In genomic region chr9:57640384-57640783, GRCm38 (mm10) we compare ENCODE assay signal across 8 mouse cellular contexts. TPM values are rescaled to one million over a fixed set of nuclear protein-coding genes. Genes with fewer than 3 reads are reported as not detected.
DNase-seq lines count a peak whose midpoint lies in the region; ATAC-seq and TF ChIP-seq lines count a peak whose summit lies in the region.

No protein-coding gene starts in this region.

- H3K4me3 ChIP-seq in C2C12 (ENCODE audit: insufficient read depth, poor library complexity, severe bottlenecking): no peak overlapping the region
- peak overlapping the region; percentile 7; the same call in 1 of the 2 replicates for H3K4me3 ChIP-seq in forebrain, embryonic 12.5 days (replicated peaks)
- H3K4me3 ChIP-seq in limb, embryonic 13.5 days: peak overlapping the region; percentile 20
- H3K4me3 ChIP-seq in midbrain, embryonic 14.5 days (replicated peaks; ENCODE audit: low read depth, low read length): no peak overlapping the region
- peak overlapping the region; percentile 39 for H3K4me3 ChIP-seq in thymus, adult 2 months (ENCODE audit: control insufficient read depth, insufficient read depth, low read length)

- H3K79me3 ChIP-seq in C2C12 (ENCODE audit: low read depth): peaks cover 91% of the 10 kb centered on the region

- peak overlapping the region; percentile 38; the same call in 1 of the 2 replicates for H3K9ac ChIP-seq in forebrain, embryonic 12.5 days
- H3K9ac ChIP-seq in limb, embryonic 13.5 days: peak overlapping the region; percentile 65
- peak overlapping the region; percentile 36 for H3K9ac ChIP-seq in midbrain, embryonic 14.5 days (replicated peaks; ENCODE audit: low read length)

- ATAC-seq in forebrain, embryonic 12.5 days (ENCODE audit: low FRiP score): no peak
- peak; percentile 83 to 85 for ATAC-seq in hematopoietic stem cell, adult 5-6 weeks (replicated peaks in 1 of 2; ENCODE audit: insufficient read depth in 1 of 2, low FRiP score in 2 of 2, low TSS enrichment in 1 of 2, low read depth in 1 of 2, poor library complexity in 2 of 2, severe bottlenecking in 2 of 2)
- ATAC-seq in limb, embryonic 13.5 days (ENCODE audit: low FRiP score, low read depth): 0 out of 2 replicates have a peak, but pooled peaks have one; percentile 14
- no peak for ATAC-seq in midbrain, embryonic 14.5 days (ENCODE audit: low FRiP score, low TSS enrichment)

- H3K27ac ChIP-seq in forebrain, embryonic 12.5 days: peak overlapping the region; percentile 50
- peak overlapping the region; percentile 84 for H3K27ac ChIP-seq in limb, embryonic 13.5 days
- peak overlapping the region; percentile 49; the same call in 1 of the 2 replicates for H3K27ac ChIP-seq in midbrain, embryonic 14.5 days (replicated peaks; ENCODE audit: low read depth, low read length)
- H3K27ac ChIP-seq in thymus, adult 2 months (ENCODE audit: control insufficient read depth, insufficient read depth, low read length): peak overlapping the region; percentile 90

- H3K27me3 ChIP-seq in C2C12 (ENCODE audit: control insufficient read depth, insufficient read depth, insufficient read length): no peaks in the 10 kb centered on the region
- H3K27me3 ChIP-seq in forebrain, embryonic 12.5 days: no peaks in the 10 kb centered on the region
- H3K27me3 ChIP-seq in limb, embryonic 13.5 days: no peaks in the 10 kb centered on the region
- H3K27me3 ChIP-seq in midbrain, embryonic 14.5 days (ENCODE audit: control insufficient read depth, insufficient read depth, low read length): no peaks in the 10 kb centered on the region
- no peaks in the 10 kb centered on the region for H3K27me3 ChIP-seq in thymus, adult 2 months (ENCODE audit: control insufficient read depth, insufficient read depth, low read length)

- DNase-seq in Muller cell, postnatal 12 days (ENCODE audit: inconsistent ontology term): peak; percentile 69
- no peak for DNase-seq in midbrain, embryonic 14.5 days
- DNase-seq in thymus, adult 2 months: peak; percentile 94
- DNase-seq in layer of hippocampus, adult 9-10 months (ENCODE audit: low spot score): no peak

- peaks cover 74% of the 10 kb centered on the region for H3K4me1 ChIP-seq in forebrain, embryonic 12.5 days
- H3K4me1 ChIP-seq in limb, embryonic 13.5 days: peaks cover 83% of the 10 kb centered on the region
- H3K4me1 ChIP-seq in midbrain, embryonic 14.5 days (ENCODE audit: control insufficient read depth, insufficient read depth, low read length): peaks cover 69% of the 10 kb centered on the region
- peaks cover 68% of the 10 kb centered on the region for H3K4me1 ChIP-seq in thymus, adult 2 months (replicated peaks; ENCODE audit: control insufficient read depth, insufficient read depth, low read length)

- peaks cover 100% of the 10 kb centered on the region for H3K79me2 ChIP-seq in C2C12 (ENCODE audit: control insufficient read depth, insufficient read depth)

- TF ChIP-seq CTCF in C2C12 (IDR thresholded peaks at IDR 0.05; ENCODE audit: control insufficient read depth, insufficient read depth, insufficient read length): no peak
- TF ChIP-seq CTCF in thymus, adult 2 months (IDR thresholded peaks at IDR 0.05; ENCODE audit: borderline replicate concordance, control insufficient read depth, extremely low read depth, insufficient read depth, low read length, poor library complexity): peak; percentile 47; the same call in 1 of the 2 replicates

- peak; percentile 69 for TF ChIP-seq POLR2A in thymus, adult 2 months (IDR thresholded peaks at IDR 0.05; ENCODE audit: control insufficient read depth, extremely low read depth, insufficient read depth, low read length, poor library complexity)

- WGBS in forebrain, embryonic 12.5 days: 32% methylated on average over 15 of the region's 15 CpGs
- WGBS in limb, embryonic 13.5 days: 13% methylated on average over 15 of the region's 15 CpGs
- 31% methylated on average over 15 of the region's 15 CpGs for WGBS in midbrain, embryonic 14.5 days
- WGBS in thymus, adult 2 months: under 1% methylated on average over 15 of the region's 15 CpGs

- H3K4me2 ChIP-seq in forebrain, embryonic 12.5 days: peak overlapping the region; percentile 25
- peak overlapping the region; percentile 56 for H3K4me2 ChIP-seq in limb, embryonic 13.5 days (replicated peaks)
- H3K4me2 ChIP-seq in midbrain, embryonic 14.5 days (ENCODE audit: low read length): peak overlapping the region; percentile 36

- H3ac ChIP-seq in C2C12 (ENCODE audit: control insufficient read depth, insufficient read length, low read depth): peak overlapping the region; percentile 48

- H3K9me3 ChIP-seq in forebrain, embryonic 12.5 days: no peaks in the 10 kb centered on the region
- H3K9me3 ChIP-seq in limb, embryonic 13.5 days: no peaks in the 10 kb centered on the region
- H3K9me3 ChIP-seq in midbrain, embryonic 14.5 days (ENCODE audit: control insufficient read depth, low read length): no peaks in the 10 kb centered on the region

- H3K36me3 ChIP-seq in C2C12 (ENCODE audit: control insufficient read depth, insufficient read depth): peaks cover 7% of the 10 kb centered on the region
- peaks cover 4% of the 10 kb centered on the region; the same call in 1 of the 2 replicates for H3K36me3 ChIP-seq in forebrain, embryonic 12.5 days (replicated peaks)
- peaks cover 15% of the 10 kb centered on the region for H3K36me3 ChIP-seq in limb, embryonic 13.5 days
- H3K36me3 ChIP-seq in midbrain, embryonic 14.5 days (ENCODE audit: control insufficient read depth, insufficient read depth, low read length): peaks cover 11% of the 10 kb centered on the region; the same call in 1 of the 2 replicates
- no peaks in the 10 kb centered on the region; the same call in 1 of the 2 replicates for H3K36me3 ChIP-seq in thymus, adult 2 months (ENCODE audit: control insufficient read depth, insufficient read depth, low read length)

TF ChIP-seq in C2C12, 6 proteins besides CTCF, POLR2A, EP300 and RAD21:
- TF ChIP-seq MYOD1 (IDR thresholded peaks at IDR 0.05; ENCODE audit: control insufficient read depth, insufficient read length, low read depth) (no peak), MYOG (IDR thresholded peaks at IDR 0.05; ENCODE audit: control insufficient read depth, extremely low read depth, insufficient read length) (no peak), USF1 (IDR thresholded peaks at IDR 0.05; ENCODE audit: low read depth) (no peak), FOSL1 (IDR thresholded peaks at IDR 0.05; ENCODE audit: insufficient read depth, low read length, poor library complexity, severe bottlenecking) (no peak), CEBPB (IDR thresholded peaks at IDR 0.05; ENCODE audit: low read depth) (no peak), MAX (IDR thresholded peaks at IDR 0.05) (no peak)

RNA-seq across cellular contexts. Expression of gene Csk, which starts 13.0 kb away (rescaled TPM):
- 66.2 TPM for polyA plus RNA-seq in C2C12 (2012; fragmentation: generic; extraction: Trizol)
- polyA plus RNA-seq in forebrain, embryonic 12.5 days (2016; fragmentation: Nextera tagmentation; extraction: Ambion mirVana): 28.6 and 29.8 TPM in 2 replicates
- 166 and 212 TPM in 2 replicates for total RNA-seq in hematopoietic stem cell, adult 5-6 weeks (2017)
- polyA plus RNA-seq in limb, embryonic 13.5 days (2015; fragmentation: Nextera tagmentation; extraction: Ambion mirVana): 32.6 and 32.7 TPM in 2 replicates
- polyA plus RNA-seq in midbrain, embryonic 14.5 days (2014; fragmentation: Nextera tagmentation; extraction: Ambion mirVana): 40.0 and 41.9 TPM in 2 replicates
- 245 and 301 TPM in 2 replicates for polyA plus RNA-seq in thymus, adult 2 months (2012; rRNA removed)

RNA-seq across cellular contexts. Expression of gene Lman1l, which starts 19.8 kb away (rescaled TPM):
- polyA plus RNA-seq in C2C12 (2012; fragmentation: generic; extraction: Trizol): 0.68 TPM
- polyA plus RNA-seq in forebrain, embryonic 12.5 days (2016; fragmentation: Nextera tagmentation; extraction: Ambion mirVana): not detected in 2 replicates
- total RNA-seq in hematopoietic stem cell, adult 5-6 weeks (2017): not detected in 2 replicates
- not detected in 2 replicates for polyA plus RNA-seq in limb, embryonic 13.5 days (2015; fragmentation: Nextera tagmentation; extraction: Ambion mirVana)
- polyA plus RNA-seq in midbrain, embryonic 14.5 days (2014; fragmentation: Nextera tagmentation; extraction: Ambion mirVana): not detected in 2 replicates
- 0.20 and 0.26 TPM in 2 replicates for polyA plus RNA-seq in thymus, adult 2 months (2012; rRNA removed)

RNA-seq across cellular contexts. Expression of gene Cplx3, which starts 34.3 kb away (rescaled TPM):
- polyA plus RNA-seq in C2C12 (2012; fragmentation: generic; extraction: Trizol): 0.06 TPM
- 0.65 TPM in 1 of 2 replicates, not detected in the other for polyA plus RNA-seq in forebrain, embryonic 12.5 days (2016; fragmentation: Nextera tagmentation; extraction: Ambion mirVana)
- 0.15 TPM in 1 of 2 replicates, not detected in the other for total RNA-seq in hematopoietic stem cell, adult 5-6 weeks (2017)
- polyA plus RNA-seq in limb, embryonic 13.5 days (2015; fragmentation: Nextera tagmentation; extraction: Ambion mirVana): not detected in 2 replicates
- 0.74 and 0.96 TPM in 2 replicates for polyA plus RNA-seq in midbrain, embryonic 14.5 days (2014; fragmentation: Nextera tagmentation; extraction: Ambion mirVana)
- polyA plus RNA-seq in thymus, adult 2 months (2012; rRNA removed): 0.04 and 0.34 TPM in 2 replicates

RNA-seq across cellular contexts. Expression of gene Cyp1a2, which starts 43.1 kb away (rescaled TPM):
- not detected for polyA plus RNA-seq in C2C12 (2012; fragmentation: generic; extraction: Trizol)
- polyA plus RNA-seq in forebrain, embryonic 12.5 days (2016; fragmentation: Nextera tagmentation; extraction: Ambion mirVana): not detected in 2 replicates
- total RNA-seq in hematopoietic stem cell, adult 5-6 weeks (2017): not detected in 2 replicates
- not detected in 2 replicates for polyA plus RNA-seq in limb, embryonic 13.5 days (2015; fragmentation: Nextera tagmentation; extraction: Ambion mirVana)
- polyA plus RNA-seq in midbrain, embryonic 14.5 days (2014; fragmentation: Nextera tagmentation; extraction: Ambion mirVana): not detected in 2 replicates
- polyA plus RNA-seq in thymus, adult 2 months (2012; rRNA removed): 1.1 and 2.5 TPM in 2 replicates

RNA-seq across cellular contexts. Expression of gene Cyp1a1, which starts 47.3 kb away (rescaled TPM):
- polyA plus RNA-seq in C2C12 (2012; fragmentation: generic; extraction: Trizol): 0.14 TPM
- polyA plus RNA-seq in forebrain, embryonic 12.5 days (2016; fragmentation: Nextera tagmentation; extraction: Ambion mirVana): not detected in 2 replicates
- not detected in 2 replicates for total RNA-seq in hematopoietic stem cell, adult 5-6 weeks (2017)
- polyA plus RNA-seq in limb, embryonic 13.5 days (2015; fragmentation: Nextera tagmentation; extraction: Ambion mirVana): not detected in 2 replicates
- polyA plus RNA-seq in midbrain, embryonic 14.5 days (2014; fragmentation: Nextera tagmentation; extraction: Ambion mirVana): 0.08 TPM in 1 of 2 replicates, not detected in the other
- polyA plus RNA-seq in thymus, adult 2 months (2012; rRNA removed): 0.15 and 0.24 TPM in 2 replicates

Comparison
In these comparisons a context has a peak if more than half of its experiments do, and no peak if none do; other contexts are left out.
1. H3K4me3 ChIP-seq: peak in forebrain, embryonic 12.5 days (single experiment), limb, embryonic 13.5 days (single experiment) and thymus, adult 2 months (single experiment); none in C2C12 (single experiment) and midbrain, embryonic 14.5 days (single experiment).
2. DNase-seq: peak in Muller cell, postnatal 12 days (single experiment) and thymus, adult 2 months (single experiment); none in midbrain, embryonic 14.5 days (single experiment) and layer of hippocampus, adult 9-10 months (single experiment).
3. ATAC-seq: peak in hematopoietic stem cell, adult 5-6 weeks (2 of 2) and limb, embryonic 13.5 days (single experiment); none in forebrain, embryonic 12.5 days (single experiment) and midbrain, embryonic 14.5 days (single experiment).
4. Peak in every context shown above with its lines, with median percentiles within 50 percentile points of each other: H3K27ac ChIP-seq, H3K4me2 ChIP-seq and H3K9ac ChIP-seq.